Mouse (Mus musculus) C2C12 (cell line): ENCODE data around the gene Cacna1e.

Experiments used
- CEBPB ChIP-seq: IDR thresholded peaks from one replicate; pipeline ENCODE4 v1.6.1; 2011; ENCODE audit warnings: low read depth, mild to moderate bottlenecking, control low read depth, moderate library complexity
- CTCF ChIP-seq: IDR thresholded peaks from one replicate; pipeline ENCODE4 v1.5.1; 2011; ENCODE audit not compliant: control insufficient read depth, insufficient read depth, insufficient read length
- FOSL1 ChIP-seq: IDR thresholded peaks from one replicate; pipeline ENCODE4 v1.8.0; 2011; ENCODE audit warnings: mild to moderate bottlenecking, low read length; ENCODE audit not compliant: poor library complexity, insufficient read depth, severe bottlenecking
- MAX ChIP-seq: IDR thresholded peaks from one replicate; pipeline ENCODE4 v1.6.1; 2011; ENCODE audit warnings: mild to moderate bottlenecking, control low read depth
- MYOD1 ChIP-seq: IDR thresholded peaks from one replicate; pipeline ENCODE4 v1.6.1; 2011; ENCODE audit warnings: low read depth; ENCODE audit not compliant: control insufficient read depth, insufficient read length
- MYOG ChIP-seq: IDR thresholded peaks from one replicate; pipeline ENCODE4 v1.6.1; 2011; ENCODE audit not compliant: control insufficient read depth, insufficient read length; ENCODE audit errors: extremely low read depth
- USF1 ChIP-seq: IDR thresholded peaks from one replicate; pipeline ENCODE4 v1.6.1; 2011; ENCODE audit warnings: low read depth, mild to moderate bottlenecking, control low read depth, moderate library complexity

GRCm38 (mm10) chr1:154917438-154917837, 33.1 kb upstream of the Cacna1e start:
- TF ChIP-seq CTCF (no peak), MYOG (no peak), MYOD1 (no peak), CEBPB (no peak), USF1 (no peak), MAX (no peak), FOSL1 (no peak)
